ENCODE assay signal across 8 mouse cellular contexts in the genomic region with DNA sequence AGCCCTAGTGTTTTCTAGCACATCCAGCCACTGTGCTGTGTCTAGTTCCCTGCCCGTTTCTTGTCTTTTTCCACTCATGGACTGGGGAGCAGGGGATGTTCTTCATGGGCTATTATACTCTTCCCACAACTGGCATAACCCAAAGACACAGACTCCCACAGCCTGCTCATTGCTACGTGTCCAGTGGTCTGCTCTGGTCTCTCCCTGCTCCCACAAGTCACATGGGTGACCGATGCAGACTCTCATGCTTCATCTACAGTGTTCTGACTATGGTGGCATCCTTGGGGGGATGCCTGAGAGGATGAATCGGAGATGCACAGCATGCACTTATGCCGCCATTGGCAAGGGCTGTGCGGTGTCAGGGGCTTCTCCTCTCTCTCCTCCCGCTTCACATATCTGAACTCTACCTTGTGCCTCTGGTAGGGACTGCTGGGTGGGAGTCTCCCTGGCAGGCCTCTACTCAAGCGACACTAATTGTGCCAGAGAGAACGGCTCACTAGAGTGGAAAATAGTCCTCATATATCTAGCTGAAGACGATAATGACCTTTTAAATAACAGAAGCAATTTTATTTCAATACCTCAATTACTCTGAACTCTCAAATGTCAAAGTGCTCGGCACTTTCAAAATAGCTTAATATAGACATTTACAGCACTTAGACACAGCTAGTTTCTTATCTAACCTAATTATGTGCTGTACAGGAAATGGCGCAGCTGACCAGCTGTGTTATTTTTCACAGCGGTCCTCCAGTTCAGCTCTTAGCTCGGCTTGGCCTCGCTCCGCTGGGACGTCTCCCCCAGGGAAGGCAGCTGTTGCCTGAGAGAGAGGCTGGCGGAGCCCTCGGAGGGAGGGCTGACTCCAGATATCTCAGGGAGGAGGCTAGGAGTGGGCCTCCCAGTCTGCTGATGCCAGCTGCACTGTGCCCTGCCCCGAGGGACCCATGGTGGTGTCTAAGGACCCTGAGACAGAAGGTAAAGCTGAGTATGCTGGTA. TPM values are rescaled to one million over a fixed set of nuclear protein-coding genes. Genes with fewer than 3 reads are reported as not detected.
DNase-seq lines count a peak whose midpoint lies in the region; ATAC-seq lines count a peak whose summit lies in the region.

No protein-coding gene starts in this region.

- H3K27me3 ChIP-seq in forebrain, embryonic 10.5 days (ENCODE audit: poor library complexity, severe bottlenecking) = no peaks in the 10 kb centered on the region
- H3K27me3 ChIP-seq in heart, embryonic 15.5 days = no peaks in the 10 kb centered on the region
- H3K27me3 ChIP-seq in kidney, embryonic 16.5 days (ENCODE audit: insufficient read depth, low read length) = peaks cover 58% of the 10 kb centered on the region
- H3K27me3 ChIP-seq in midbrain, embryonic 14.5 days (ENCODE audit: control insufficient read depth, insufficient read depth, low read length) = no peaks in the 10 kb centered on the region

- peak overlapping the region; percentile 44 for H3K27ac ChIP-seq in forebrain, embryonic 10.5 days
- peak overlapping the region; percentile 79 for H3K27ac ChIP-seq in heart, embryonic 15.5 days
- peak overlapping the region; percentile 80 for H3K27ac ChIP-seq in kidney, embryonic 16.5 days (ENCODE audit: low read length)
- no peak overlapping the region for H3K27ac ChIP-seq in midbrain, embryonic 14.5 days (replicated peaks; ENCODE audit: low read depth, low read length)

- peak; percentile 73 for ATAC-seq in heart, embryonic 15.5 days (replicated peaks; ENCODE audit: insufficient number of reproducible peaks, insufficient read depth, low FRiP score, low read depth)
- peak; percentile 91 for ATAC-seq in kidney, embryonic 16.5 days (ENCODE audit: low FRiP score, low TSS enrichment)
- no peak; the same call in 1 of the 2 replicates for ATAC-seq in midbrain, embryonic 14.5 days (ENCODE audit: low FRiP score, low TSS enrichment)

- no peaks in the 10 kb centered on the region for H3K9me3 ChIP-seq in forebrain, embryonic 10.5 days
- no peaks in the 10 kb centered on the region for H3K9me3 ChIP-seq in heart, embryonic 15.5 days (replicated peaks)
- H3K9me3 ChIP-seq in kidney, embryonic 16.5 days (ENCODE audit: low read length) = no peaks in the 10 kb centered on the region
- H3K9me3 ChIP-seq in midbrain, embryonic 14.5 days (ENCODE audit: control insufficient read depth, low read length) = no peaks in the 10 kb centered on the region

- no peak overlapping the region for H3K4me3 ChIP-seq in forebrain, embryonic 10.5 days
- H3K4me3 ChIP-seq in heart, embryonic 15.5 days = no peak overlapping the region
- no peak overlapping the region for H3K4me3 ChIP-seq in kidney, embryonic 16.5 days (ENCODE audit: low read length)
- no peak overlapping the region for H3K4me3 ChIP-seq in midbrain, embryonic 14.5 days (replicated peaks; ENCODE audit: low read depth, low read length)

- H3K9ac ChIP-seq in heart, embryonic 15.5 days = no peak overlapping the region
- H3K9ac ChIP-seq in kidney, embryonic 16.5 days (replicated peaks; ENCODE audit: low read length) = no peak overlapping the region
- no peak overlapping the region for H3K9ac ChIP-seq in midbrain, embryonic 14.5 days (replicated peaks; ENCODE audit: low read length)

- peak overlapping the region; percentile 30 for H3K4me2 ChIP-seq in heart, embryonic 15.5 days
- peak overlapping the region; percentile 25; the same call in 1 of the 2 replicates for H3K4me2 ChIP-seq in kidney, embryonic 16.5 days (replicated peaks; ENCODE audit: low read depth, low read length)
- no peak overlapping the region for H3K4me2 ChIP-seq in midbrain, embryonic 14.5 days (ENCODE audit: low read length)

- peak; percentile 38 for DNase-seq in adrenal gland, postnatal 10 days
- DNase-seq in adrenal gland, adult 18-20 months (ENCODE audit: low spot score in 2 of 2) = no peak
- no peak for DNase-seq in forebrain, embryonic 10.5 days (ENCODE audit: extremely low spot score, low spot score)
- DNase-seq in midbrain, embryonic 14.5 days = peak; percentile 57
- DNase-seq in layer of hippocampus, postnatal 25 days (ENCODE audit: extremely low spot score in 1 of 2, low spot score in 1 of 2) = no peak
- DNase-seq in cerebellum, postnatal 4 days (ENCODE audit: low spot score in 2 of 2) = no peak

- 70% methylated on average over 20 of the region's 20 CpGs for WGBS in forebrain, embryonic 10.5 days
- WGBS in heart, embryonic 15.5 days = 35% methylated on average over 20 of the region's 20 CpGs
- WGBS in kidney, embryonic 16.5 days = 14% methylated on average over 20 of the region's 20 CpGs
- 61% methylated on average over 20 of the region's 20 CpGs for WGBS in midbrain, embryonic 14.5 days

- no peaks in the 10 kb centered on the region for H3K36me3 ChIP-seq in forebrain, embryonic 10.5 days (replicated peaks)
- H3K36me3 ChIP-seq in heart, embryonic 15.5 days = no peaks in the 10 kb centered on the region
- H3K36me3 ChIP-seq in kidney, embryonic 16.5 days (ENCODE audit: insufficient read depth, low read length) = no peaks in the 10 kb centered on the region
- no peaks in the 10 kb centered on the region for H3K36me3 ChIP-seq in midbrain, embryonic 14.5 days (ENCODE audit: control insufficient read depth, insufficient read depth, low read length)

- peaks cover 32% of the 10 kb centered on the region for H3K4me1 ChIP-seq in forebrain, embryonic 10.5 days
- H3K4me1 ChIP-seq in heart, embryonic 15.5 days (replicated peaks) = peaks cover 25% of the 10 kb centered on the region
- H3K4me1 ChIP-seq in kidney, embryonic 16.5 days (ENCODE audit: insufficient read depth, low read length) = peaks cover 19% of the 10 kb centered on the region
- H3K4me1 ChIP-seq in midbrain, embryonic 14.5 days (ENCODE audit: control insufficient read depth, insufficient read depth, low read length) = 0 out of 2 replicates have a peak, but pooled peaks cover 7% of the 10 kb centered on the region

RNA-seq across cellular contexts. Expression of gene Lrrc18, which starts 40.6 kb away (rescaled TPM):
- under 1 TPM; 0.51 to 0.67 TPM for total RNA-seq in adrenal gland, postnatal 10 days (2021)
- total RNA-seq in adrenal gland, adult 18-20 months (2021) = under 1 TPM; 0.70 to 0.76 TPM
- 0.32 and 0.50 TPM in 2 replicates for polyA plus RNA-seq in forebrain, embryonic 10.5 days (2016; fragmentation: Nextera tagmentation; extraction: Ambion mirVana)
- polyA plus RNA-seq in heart, embryonic 15.5 days (2015; fragmentation: Nextera tagmentation; extraction: Ambion mirVana) = 0.13 and 0.25 TPM in 2 replicates
- 0.29 and 0.95 TPM in 2 replicates for polyA plus RNA-seq in kidney, embryonic 16.5 days (2015; fragmentation: Nextera tagmentation; extraction: Ambion mirVana)
- polyA plus RNA-seq in midbrain, embryonic 14.5 days (2014; fragmentation: Nextera tagmentation; extraction: Ambion mirVana) = 0.45 and 0.51 TPM in 2 replicates
- total RNA-seq in layer of hippocampus, postnatal 25 days (2021) = under 1 TPM; 0.23 to 0.59 TPM

Comparison
In these comparisons a context has a peak if more than half of its experiments do, and no peak if none do; other contexts are left out.
1. DNase-seq: peak in adrenal gland, postnatal 10 days (single experiment) and midbrain, embryonic 14.5 days (single experiment); none in adrenal gland, adult 18-20 months (0 of 2), forebrain, embryonic 10.5 days (single experiment), layer of hippocampus, postnatal 25 days (0 of 2) and cerebellum, postnatal 4 days (0 of 2).